Mouse (Mus musculus) cerebellum, adult (tissue): ENCODE measurements around the gene Gm10770.
"Not testable (repeated sequence)": the region's sequence is repeated elsewhere in the genome, so short reads cannot be mapped to it uniquely, and the experiment has no call there.

Source experiments
- ATAC-seq: cut with Nextera tagmentation; 2 replicates; pipeline ENCODE4 v1.9.2; 2017; ENCODE audit warnings: mild to moderate bottlenecking, moderate library complexity, mixed read lengths; ENCODE audit not compliant: insufficient number of reproducible peaks, low FRiP score, low TSS enrichment

Gene Gm10770

GRCm38 (mm10) chr2:150179579-150179978, at the start of gene Gm10770:
Gene Gm10770, minus strand, starts transcription at chr2:150179679.
- ATAC-seq, result not testable (repeated sequence)

DNA sequence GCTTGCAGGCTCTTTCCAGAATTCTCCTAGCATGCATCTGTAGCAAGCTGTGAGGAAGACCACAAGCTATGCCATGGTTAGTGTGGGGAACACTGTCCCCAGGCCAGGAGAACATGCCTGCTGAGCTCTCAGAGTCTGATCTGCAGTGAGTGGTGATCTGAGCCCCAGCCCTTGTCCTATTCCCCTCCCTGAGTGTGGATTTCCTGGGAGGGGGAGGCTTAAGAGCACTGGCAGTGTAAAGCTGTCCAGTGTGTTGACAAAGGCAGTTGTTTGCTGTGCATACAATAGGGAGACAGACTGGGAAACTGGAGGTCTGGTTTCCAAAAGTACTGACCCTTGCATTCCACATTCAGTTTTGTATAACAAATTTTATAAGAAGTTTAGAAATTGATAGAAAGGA, 43.8 kb upstream of the Gm10770 start:
- ATAC-seq, result not testable (repeated sequence)

GRCm38 (mm10) chr2:150218363-150218725, 38.9 kb upstream of the Gm10770 start:
- not testable (repeated sequence) for ATAC-seq

- peak; percentile 100 for ATAC-seq
Measured at GRCm38 (mm10) chr2:150217600-150218362, 38.3 kb upstream of the Gm10770 start, which contains the start of gene Zfp937. Gene Zfp937, plus strand, starts transcription at chr2:150218073.

DNA sequence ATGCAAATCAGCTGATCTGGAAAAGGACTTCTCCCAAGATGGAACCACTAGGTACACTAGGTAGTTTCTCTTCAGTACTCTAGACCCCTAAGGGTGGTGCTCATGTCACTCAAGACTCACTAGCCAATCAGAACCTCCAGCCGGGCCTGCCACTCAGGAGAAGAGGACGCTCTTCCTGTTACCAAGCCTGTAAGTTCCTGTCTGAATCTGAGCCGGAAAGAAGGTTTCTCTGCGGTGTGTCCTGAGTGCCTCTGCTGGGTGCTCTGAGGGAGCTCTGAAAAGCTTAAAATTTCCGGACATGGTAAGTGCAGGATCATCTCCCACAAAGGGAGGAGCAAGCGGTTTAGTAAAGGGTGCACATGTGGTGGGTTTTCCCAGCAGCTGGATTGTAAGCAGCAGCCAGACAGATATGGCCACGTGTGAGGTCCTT, 2.1 kb upstream of the Gm10770 start, which contains the start of gene Gm14139:
Gm14139 (plus strand) TSS at position 186 of the 430 bp plus-strand sequence.
- ATAC-seq, result not testable (repeated sequence)

DNA sequence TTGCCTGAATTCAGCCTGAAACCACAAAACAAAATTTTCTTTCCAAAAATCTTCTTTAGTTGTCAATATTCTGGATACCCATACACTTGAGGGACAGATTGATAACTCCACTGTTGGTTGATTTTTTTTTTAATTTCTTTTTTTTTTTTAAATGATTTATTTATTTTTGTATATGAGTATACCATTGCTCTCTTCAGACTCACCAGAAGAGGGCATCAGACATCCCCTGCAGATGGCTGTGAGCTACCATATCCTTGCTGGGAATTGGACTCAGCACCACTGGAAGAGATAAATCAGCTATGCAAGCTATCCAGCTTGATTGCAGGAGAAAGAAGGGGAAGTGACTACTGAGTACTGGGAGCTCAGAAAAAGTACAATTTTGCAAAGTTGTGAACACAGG, 1.6 kb upstream of the Gm10770 start:
- not testable (repeated sequence) for ATAC-seq

GRCm38 (mm10) chr2:150173833-150174232, 5.6 kb downstream of the Gm10770 start:
- no peak for ATAC-seq

GRCm38 (mm10) chr2:150166703-150167102, 12.8 kb downstream of the Gm10770 start:
- no peak for ATAC-seq

DNA sequence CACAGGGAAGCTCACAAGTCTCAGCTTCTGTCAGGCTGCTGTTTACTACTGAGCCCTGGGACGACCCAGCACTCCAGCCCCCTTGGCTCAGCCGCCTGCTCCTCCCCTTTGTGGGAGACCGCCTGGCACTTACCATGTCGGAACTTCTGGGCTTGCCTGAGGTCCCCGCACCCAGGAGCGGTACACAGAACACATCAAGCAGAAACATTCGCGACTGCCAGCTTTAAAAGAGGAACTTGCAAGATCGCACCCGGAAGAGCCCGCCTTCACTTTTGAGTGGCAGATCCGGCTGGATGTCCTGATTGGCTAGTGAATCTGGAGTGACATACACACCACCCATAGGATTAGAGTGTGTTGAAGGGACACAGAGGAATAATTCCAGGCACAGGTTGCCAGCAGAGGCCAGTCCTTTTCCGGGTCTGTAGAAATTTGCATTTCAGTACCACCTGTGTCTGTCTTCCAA, 43.0 kb downstream of the Gm10770 start, which contains the start of gene Zfp120:
Zfp120 (minus strand) TSS at position 274 of the 463 bp plus-strand sequence.
- peak; percentile 100 for ATAC-seq

DNA sequence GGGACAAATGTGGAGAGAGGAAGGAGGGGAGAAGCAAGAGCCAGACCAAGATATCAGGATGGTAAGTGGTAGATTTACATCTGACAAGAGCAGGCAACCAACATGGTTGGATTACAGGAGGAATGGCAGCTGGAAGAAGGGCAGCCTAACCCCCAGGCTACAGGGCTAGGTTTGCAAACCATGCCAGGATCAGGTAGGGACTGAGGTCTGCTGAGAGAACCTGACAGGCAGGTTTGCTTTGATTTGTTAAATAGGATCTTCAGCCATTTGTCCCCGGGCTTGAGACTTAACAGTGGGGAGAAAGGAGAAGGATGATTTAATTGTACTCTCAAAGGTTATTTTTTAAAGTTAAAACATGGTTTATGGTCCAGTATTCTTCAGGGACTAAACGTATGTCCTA, 46.7 kb downstream of the Gm10770 start:
- ATAC-seq, result no peak

GRCm38 (mm10) chr2:150132002-150132401, 47.5 kb downstream of the Gm10770 start:
- not testable (repeated sequence) for ATAC-seq
